Mouse (Mus musculus) CD4-positive, CD25-positive, alpha-beta regulatory T cell, adult 2 months (primary cell): Measurements from ENCODE around the gene Abtb2.

ENCODE experiments used
- DNase-seq: peaks from one replicate; pipeline ENCODE4 v3.0.0-alpha.2; 2012; ENCODE audit warnings: low read depth, low spot score

Abtb2 gene

GRCm38 (mm10) chr2:103685581-103685980 is 119.5 kb downstream of the Abtb2 start:
- no peak for DNase-seq

DNA sequence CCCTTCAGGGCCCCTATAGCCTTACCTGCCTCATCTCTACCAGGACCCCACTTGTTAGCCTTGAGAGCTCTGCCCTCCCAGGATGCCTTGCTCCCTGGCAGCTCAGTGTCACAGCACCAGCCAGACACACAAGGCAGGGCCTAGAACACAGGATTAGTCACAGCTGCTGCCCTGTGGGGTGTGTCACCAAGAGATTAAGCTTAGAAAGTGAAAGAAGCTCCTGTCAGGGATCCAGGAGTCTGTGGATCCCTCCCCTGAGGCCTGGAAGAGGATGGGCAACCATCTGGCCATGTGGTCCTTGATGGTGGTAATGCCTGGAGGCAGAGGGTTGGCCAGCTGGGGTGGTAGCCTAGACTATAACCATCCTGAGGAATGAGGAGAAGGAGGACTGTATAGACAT is 121.0 kb downstream of the Abtb2 start:
- DNase-seq: no peak

DNA sequence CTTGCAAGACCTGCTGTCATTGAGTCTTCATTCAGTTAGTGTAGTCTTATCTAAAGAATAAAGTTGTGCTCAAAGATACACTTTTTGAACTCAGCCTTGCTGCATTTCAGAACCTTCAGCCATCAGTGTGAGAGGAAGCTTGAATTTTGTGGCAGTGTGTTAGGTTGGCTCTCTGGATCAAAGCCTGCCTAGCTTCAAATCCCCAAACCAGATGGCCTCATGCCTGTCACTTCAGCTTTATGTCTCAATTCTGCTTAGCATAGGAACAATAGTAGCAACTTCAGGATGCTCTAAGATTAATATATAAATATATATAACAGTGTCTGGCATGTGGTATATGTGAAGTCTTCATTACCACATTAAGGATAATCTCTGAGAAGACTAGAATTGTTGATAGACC is 121.8 kb downstream of the Abtb2 start:
- no peak for DNase-seq

DNA sequence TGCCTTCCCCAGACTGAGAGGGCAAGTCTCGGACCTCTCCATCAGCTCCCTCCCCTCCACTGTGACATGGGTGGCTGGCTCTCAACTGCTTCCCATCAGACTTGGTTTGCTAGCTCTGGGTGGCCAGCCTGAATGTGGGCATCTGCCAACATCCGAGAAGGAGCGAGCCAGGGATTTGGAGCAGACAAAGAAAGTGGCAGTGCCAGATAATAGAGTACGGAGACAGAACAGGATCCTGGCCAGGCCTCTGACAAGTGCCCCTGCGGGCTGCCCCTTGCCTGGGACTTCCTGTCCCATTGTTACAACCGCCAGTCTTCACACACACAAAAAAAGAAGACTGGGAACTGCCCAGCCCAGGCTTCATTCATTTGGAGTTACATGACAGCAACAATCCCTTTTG is 124.3 kb downstream of the Abtb2 start:
- DNase-seq: no peak

GRCm38 (mm10) chr2:103690828-103691227 is 124.7 kb downstream of the Abtb2 start:
- no peak for DNase-seq

DNA sequence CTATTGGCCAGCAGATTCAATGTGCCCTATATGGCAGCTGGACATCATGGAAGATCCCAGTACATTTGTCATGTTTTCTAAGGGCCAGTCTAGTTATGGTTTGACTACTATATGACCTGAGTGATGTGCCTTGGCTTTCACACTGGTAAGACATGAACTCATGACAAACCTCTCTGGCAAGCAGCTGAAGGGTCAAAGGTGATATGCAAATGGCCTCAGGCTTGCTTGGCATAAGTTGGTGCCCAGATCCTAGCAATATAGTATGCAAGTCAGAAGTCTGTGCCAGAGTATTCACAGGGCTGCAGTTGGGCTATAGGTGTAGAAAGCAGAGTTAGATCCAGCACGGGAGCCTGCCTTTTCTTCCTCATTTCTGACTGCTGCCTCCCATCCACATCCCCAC is 125.2 kb downstream of the Abtb2 start:
- no peak for DNase-seq

- DNase-seq: no peak
Measured at GRCm38 (mm10) chr2:103692810-103693209, 126.7 kb downstream of the Abtb2 start.

- no peak for DNase-seq
Measured at GRCm38 (mm10) chr2:103694777-103695563, 128.9 kb downstream of the Abtb2 start.

DNA sequence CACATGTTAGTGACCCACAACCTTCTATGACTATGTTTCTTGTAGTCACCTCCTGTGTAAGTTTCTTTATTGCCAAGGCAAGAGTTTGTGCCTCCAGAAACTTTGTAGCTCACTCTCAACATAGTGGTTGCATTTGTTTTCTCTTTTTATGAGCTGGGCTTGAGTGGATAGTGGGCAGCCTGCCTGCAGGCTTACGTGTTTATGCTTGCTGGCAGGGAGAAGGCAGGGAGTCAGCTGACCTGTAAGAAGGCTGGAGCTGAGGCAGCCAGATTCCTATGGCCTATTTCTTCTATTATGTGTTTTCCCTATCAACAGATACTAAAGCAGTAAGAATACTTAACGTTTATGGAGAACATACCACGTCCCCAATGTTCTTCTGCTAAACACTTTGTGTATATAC is 130.1 kb downstream of the Abtb2 start:
- DNase-seq: no peak

- peak; percentile 34 for DNase-seq
Measured at GRCm38 (mm10) chr2:103700514-103700913, 134.4 kb downstream of the Abtb2 start.

DNA sequence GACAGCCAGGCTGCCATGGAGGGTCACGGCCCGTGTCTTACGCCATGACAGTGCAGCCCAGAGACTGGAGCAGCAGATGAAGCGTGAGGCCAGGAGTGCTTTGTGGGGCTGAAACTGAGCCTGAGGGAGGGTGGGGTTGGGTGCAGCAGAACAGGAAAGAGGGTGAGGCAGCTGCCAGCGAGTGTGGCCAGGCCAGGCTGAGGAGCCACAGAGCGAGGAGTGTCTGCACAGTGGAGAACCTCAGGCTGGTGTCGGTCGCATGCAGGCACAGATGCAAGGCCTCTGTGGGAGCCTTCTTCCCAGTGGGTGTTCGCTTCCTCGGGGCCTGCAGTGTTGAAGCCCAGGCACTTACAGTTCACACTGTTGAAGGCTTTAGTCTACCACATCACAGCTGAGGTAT is 137.2 kb downstream of the Abtb2 start:
- peak; percentile 47 for DNase-seq

DNA sequence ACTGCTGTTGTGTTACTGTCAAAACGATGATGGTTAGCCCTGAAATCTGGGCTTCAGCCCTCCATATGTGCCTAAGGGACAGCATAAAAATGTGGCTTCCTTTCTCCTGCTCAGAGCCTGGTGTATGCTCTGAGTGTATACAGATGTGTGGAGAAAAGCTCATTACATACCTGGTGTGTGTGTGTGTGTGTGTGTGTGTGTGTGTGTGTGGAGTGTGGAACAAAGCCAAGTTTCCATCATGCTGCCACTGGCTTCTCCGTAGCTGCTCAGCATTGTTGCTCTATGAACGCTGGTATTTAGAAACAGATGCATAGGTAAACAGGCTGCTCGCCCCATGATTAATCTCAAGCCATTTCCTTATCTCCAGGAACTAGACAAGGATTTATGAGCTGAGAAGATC is 137.8 kb downstream of the Abtb2 start:
- no peak for DNase-seq

DNA sequence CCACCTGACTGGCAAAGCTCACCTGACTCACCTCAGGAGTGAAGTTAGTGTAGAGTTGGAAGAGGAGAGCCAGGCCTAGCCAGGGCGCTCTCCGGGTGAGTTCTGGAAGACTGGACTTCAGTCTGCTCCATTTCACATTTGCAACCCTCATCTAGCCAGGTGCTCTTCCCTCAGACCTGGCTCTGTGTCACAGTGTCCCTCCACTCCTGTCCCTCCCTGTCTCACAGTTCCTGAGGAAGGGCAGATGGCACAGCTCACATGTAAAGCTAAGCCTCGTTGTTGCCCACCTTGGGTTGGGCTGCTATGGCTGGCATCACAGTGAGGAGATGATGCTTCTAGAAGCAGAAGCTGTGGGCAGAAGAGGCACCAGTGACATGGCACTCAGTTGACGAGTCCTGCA is 139.7 kb downstream of the Abtb2 start:
- no peak for DNase-seq

DNA sequence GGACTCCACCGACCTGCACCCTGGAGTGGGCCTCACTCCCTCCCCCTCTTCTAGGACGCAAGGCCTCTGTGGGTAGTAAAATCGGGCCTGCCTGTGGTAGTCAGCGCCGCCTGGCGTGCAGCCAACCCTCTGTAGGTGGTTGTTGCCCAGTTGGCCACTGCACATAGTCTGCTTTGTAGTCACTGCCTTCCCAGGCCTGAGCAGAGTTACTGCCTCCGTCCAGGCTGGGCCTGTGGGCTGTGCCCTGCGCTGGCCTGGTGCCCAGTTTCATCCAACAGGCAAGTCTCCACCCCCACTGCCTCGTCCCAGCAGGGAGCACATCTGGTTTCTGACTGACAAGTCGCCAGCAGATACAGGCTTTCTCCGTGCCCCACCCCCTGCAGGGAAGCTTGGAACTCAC is 140.1 kb downstream of the Abtb2 start:
- no peak for DNase-seq

GRCm38 (mm10) chr2:103707056-103707776 is 141.1 kb downstream of the Abtb2 start:
- DNase-seq: no peak

- DNase-seq: no peak
Measured at GRCm38 (mm10) chr2:103710849-103711248, 144.7 kb downstream of the Abtb2 start.

- DNase-seq: no peak
Measured at GRCm38 (mm10) chr2:103713831-103714230, 147.7 kb downstream of the Abtb2 start.

DNA sequence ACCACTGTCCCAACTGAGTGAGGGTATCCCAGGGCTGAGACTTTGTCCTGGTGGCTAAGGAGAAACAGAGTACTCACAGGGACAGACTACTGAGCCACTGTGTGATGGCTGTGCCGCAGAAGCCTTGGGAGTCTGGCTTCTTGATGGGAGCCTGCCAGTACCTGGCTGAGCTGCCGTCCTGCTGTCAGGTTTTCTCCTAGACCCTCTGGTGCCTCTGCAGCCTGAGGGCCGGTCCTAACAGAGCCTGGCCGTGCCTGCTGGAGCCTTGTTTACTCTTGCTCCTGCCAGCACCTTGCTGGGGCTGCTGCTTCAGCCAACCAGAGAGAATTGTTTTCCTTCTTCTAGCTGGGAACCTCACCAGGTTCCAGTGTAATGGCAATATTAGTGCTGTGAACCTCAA is 148.3 kb downstream of the Abtb2 start:
- no peak for DNase-seq

DNA sequence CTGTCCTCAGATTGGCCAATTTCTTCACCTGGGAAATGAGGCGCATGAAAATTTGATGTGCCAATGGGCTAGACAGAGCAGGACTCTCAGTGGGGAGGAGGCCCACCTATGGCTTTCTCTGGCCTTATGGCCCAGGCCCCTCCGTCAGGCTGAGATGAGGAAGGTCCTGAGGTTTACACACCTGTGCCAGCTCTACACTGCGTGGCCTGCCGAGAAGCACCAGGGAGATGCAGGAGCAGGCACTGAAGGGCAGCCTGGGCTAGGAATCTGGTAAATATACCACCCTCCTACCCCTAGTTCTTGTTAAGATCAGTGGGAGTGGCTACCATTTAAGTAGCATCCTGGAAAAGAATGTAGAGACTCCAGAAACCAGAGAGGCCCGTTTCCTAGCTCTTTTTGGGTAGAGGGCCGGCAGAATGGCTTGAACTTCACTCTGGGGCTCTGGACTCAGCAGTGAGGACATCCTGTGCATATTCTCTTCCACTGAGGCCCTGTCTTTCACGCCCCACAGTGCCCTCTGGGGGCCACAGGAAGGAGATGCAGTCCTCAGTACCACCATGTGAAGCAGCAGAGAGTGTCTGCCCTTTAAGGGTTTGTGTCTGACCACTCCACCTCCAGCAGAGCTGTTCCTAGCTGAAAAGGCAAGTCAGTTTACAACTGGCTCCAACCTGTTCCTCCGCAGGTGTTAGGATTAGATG is 152.6 kb downstream of the Abtb2 start:
- DNase-seq: peak; percentile 87

GRCm38 (mm10) chr2:103719292-103719646 is 153.2 kb downstream of the Abtb2 start:
- DNase-seq: no peak

GRCm38 (mm10) chr2:103724521-103724920 is 158.4 kb downstream of the Abtb2 start:
- DNase-seq: no peak

GRCm38 (mm10) chr2:103728027-103728540 is 162.0 kb downstream of the Abtb2 start:
- no peak for DNase-seq
